Mouse (Mus musculus): ENCODE measurements at regions not wholly inside any gene's neighbourhood (a gene's known extent, or its start where the extent isn't known, plus 50 kb on each side); places are given as distances from the start of the nearest gene placed in this dataset.

- DNase-seq (ENCODE audit: low spot score in 2 of 2), result no peak
Observed at GRCm38 (mm10) chr6:102977122-102977521, 404.2 kb upstream of the Cntn3 start.

- no peak for DNase-seq (ENCODE audit: low spot score in 2 of 2)
Observed at GRCm38 (mm10) chr6:103023326-103023725, 450.4 kb upstream of the Cntn3 start.

- peak in 1 of 2 experiments; percentile 7 for DNase-seq (ENCODE audit: low spot score in 2 of 2)
Observed at GRCm38 (mm10) chr6:103024006-103024405, 451.1 kb upstream of the Cntn3 start.

GRCm38 (mm10) chr6:103028150-103028549 is 455.2 kb upstream of the Cntn3 start:
- peak in 1 of 2 experiments; percentile 10 for DNase-seq (ENCODE audit: low spot score in 2 of 2)

GRCm38 (mm10) chr6:103033418-103033817 is 460.5 kb upstream of the Cntn3 start:
- DNase-seq (ENCODE audit: low spot score in 2 of 2), result no peak

GRCm38 (mm10) chr6:103033919-103034318 is 461.0 kb upstream of the Cntn3 start:
- DNase-seq (ENCODE audit: low spot score in 2 of 2), result no peak

GRCm38 (mm10) chr6:103060591-103060990 is 449.8 kb upstream of the Chl1 start:
- DNase-seq (ENCODE audit: low spot score in 2 of 2), result peak in 1 of 2 experiments; percentile 3

GRCm38 (mm10) chr6:103106189-103106588 is 404.2 kb upstream of the Chl1 start:
- peak; percentile 10 to 17 for DNase-seq (ENCODE audit: low spot score in 2 of 2)

GRCm38 (mm10) chr6:103119537-103119936 is 390.8 kb upstream of the Chl1 start:
- no peak for DNase-seq (ENCODE audit: low spot score in 2 of 2)

GRCm38 (mm10) chr6:103140851-103141250 is 369.5 kb upstream of the Chl1 start:
- peak in 1 of 2 experiments; percentile 3 for DNase-seq (ENCODE audit: low spot score in 2 of 2)

GRCm38 (mm10) chr6:103177851-103178250 is 332.5 kb upstream of the Chl1 start:
- no peak for DNase-seq (ENCODE audit: low spot score in 2 of 2)

GRCm38 (mm10) chr6:103183355-103183754 is 327.0 kb upstream of the Chl1 start:
- DNase-seq (ENCODE audit: low spot score in 2 of 2), result no peak

GRCm38 (mm10) chr6:103196838-103197237 is 313.5 kb upstream of the Chl1 start:
- DNase-seq (ENCODE audit: low spot score in 2 of 2), result no peak

- DNase-seq (ENCODE audit: low spot score in 2 of 2), result no peak
Observed at GRCm38 (mm10) chr6:103201605-103202004, 308.8 kb upstream of the Chl1 start.

GRCm38 (mm10) chr6:103209202-103209601 is 301.2 kb upstream of the Chl1 start:
- no peak for DNase-seq (ENCODE audit: low spot score in 2 of 2)

- DNase-seq (ENCODE audit: low spot score in 2 of 2), result no peak
Observed at GRCm38 (mm10) chr6:103213160-103213559, 297.2 kb upstream of the Chl1 start.

GRCm38 (mm10) chr6:103236896-103237295 is 273.5 kb upstream of the Chl1 start:
- DNase-seq (ENCODE audit: low spot score in 2 of 2), result no peak

- no peak for DNase-seq (ENCODE audit: low spot score in 2 of 2)
Observed at GRCm38 (mm10) chr6:103268984-103269383, 241.4 kb upstream of the Chl1 start.

GRCm38 (mm10) chr6:103272216-103272615 is 238.2 kb upstream of the Chl1 start:
- DNase-seq (ENCODE audit: low spot score in 2 of 2), result no peak

GRCm38 (mm10) chr6:103275071-103275470 is 235.3 kb upstream of the Chl1 start:
- DNase-seq (ENCODE audit: low spot score in 2 of 2), result no peak

GRCm38 (mm10) chr6:103275476-103275875 is 234.9 kb upstream of the Chl1 start:
- peak; percentile 10 to 28 for DNase-seq (ENCODE audit: low spot score in 2 of 2)

GRCm38 (mm10) chr6:103296015-103296414 is 214.4 kb upstream of the Chl1 start:
- no peak for DNase-seq (ENCODE audit: low spot score in 2 of 2)

GRCm38 (mm10) chr6:103306420-103307249 is 203.8 kb upstream of the Chl1 start:
- DNase-seq (ENCODE audit: low spot score in 2 of 2), result peak in 1 of 2 experiments; percentile 22
